Mouse (Mus musculus) ES-E14 (cell line): ENCODE data around the gene Mapk3.

Experiments
- ZC3H11A ChIP-seq: IDR thresholded peaks from 2 replicates; pipeline ENCODE4 v1.6.1; 2012; ENCODE audit warnings: low read depth, mild to moderate bottlenecking, inconsistent platforms, low read length, borderline replicate concordance
- ZNF384 ChIP-seq: IDR thresholded peaks from 2 replicates; pipeline ENCODE4 v1.6.1; 2012; ENCODE audit warnings: low read depth, low read length, inconsistent platforms

- TF ChIP-seq ZNF384: no peak
- no peak for TF ChIP-seq ZC3H11A
These were observed 33.5 kb downstream of the Mapk3 start for GRCm38 (mm10) chr7:126792721-126793443.
